Mouse (Mus musculus): ENCODE results near the gene Exph5. TPM values are rescaled to one million over a fixed set of nuclear protein-coding genes. Genes with fewer than 3 reads are reported as not detected.

Gene Exph5
- polyA plus RNA-seq, 1 experiment from 2014 or later: 0.39 TPM

DNA sequence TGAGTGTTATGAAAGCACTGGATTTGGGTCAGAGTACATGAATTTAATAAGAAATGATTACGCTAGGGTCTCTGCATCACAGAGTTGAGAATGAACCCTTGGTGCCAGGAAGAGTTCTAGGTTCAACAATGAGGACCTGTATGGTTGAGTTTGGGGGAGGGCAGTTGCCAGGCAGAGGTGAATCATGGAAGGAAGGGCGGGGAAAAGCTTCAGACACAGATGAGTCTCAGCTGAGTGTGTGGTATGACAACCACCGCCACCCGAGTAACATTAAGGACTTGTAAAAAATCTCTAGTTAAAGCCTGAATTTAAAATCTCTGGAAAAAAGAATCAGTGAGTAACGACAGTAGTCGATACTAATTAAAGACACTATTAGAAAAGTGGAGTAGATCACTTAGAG is 14.7 kb upstream of the Exph5 start:
- Histone ChIP-seq H3K9me3 (ENCODE audit: control insufficient read depth, low read length) (no peaks in the 10 kb centered on the region), H3K4me3 (ENCODE audit: control insufficient read depth in 1 of 2, insufficient read depth in 1 of 2, low read depth in 1 of 2, low read length in 2 of 2) (no peak overlapping the region), H3K27me3 (ENCODE audit: control insufficient read depth, insufficient read depth, low read length) (no peaks in the 10 kb centered on the region), H3K4me1 (ENCODE audit: control insufficient read depth in 2 of 2, insufficient read depth in 2 of 2, low read length in 2 of 2) (no peaks in the 10 kb centered on the region), H3K4me2 (ENCODE audit: low read length) (no peak overlapping the region), H3K27ac (replicated peaks in 1 of 2; ENCODE audit: control insufficient read depth in 1 of 2, insufficient read depth in 1 of 2, low read depth in 2 of 2, low read length in 2 of 2) (no peak overlapping the region), H3K9ac (ENCODE audit: low read length) (no peak overlapping the region), H3K36me3 (ENCODE audit: control insufficient read depth, insufficient read depth, low read length) (no peaks in the 10 kb centered on the region)
- ATAC-seq (ENCODE audit: insufficient number of reproducible peaks, insufficient read depth, low FRiP score, low read depth): no peak
- 79% methylated on average over 6 of the region's 6 CpGs for WGBS

DNA sequence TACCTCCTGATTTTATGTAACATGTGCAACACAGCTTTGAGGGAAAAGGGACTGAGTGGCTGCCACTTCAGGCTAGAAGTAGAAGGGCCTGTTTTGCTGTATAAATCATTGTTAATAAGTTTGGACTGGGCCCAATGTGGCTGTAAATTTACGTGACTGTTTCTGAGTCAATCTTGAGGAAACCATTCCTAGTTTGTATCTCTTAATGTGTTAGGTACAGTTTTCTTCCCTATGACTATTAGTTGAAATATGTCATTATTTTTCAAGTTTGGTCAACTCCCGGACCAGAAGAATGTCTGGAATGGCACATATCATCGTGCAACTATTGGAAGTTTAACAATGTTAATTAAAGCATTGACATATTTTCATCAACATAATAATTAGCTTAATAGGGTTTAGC is 11.5 kb upstream of the Exph5 start:
- H3K4me1 ChIP-seq (ENCODE audit: control insufficient read depth in 2 of 2, insufficient read depth in 2 of 2, low read length in 2 of 2): no peaks in the 10 kb centered on the region
- no peaks in the 10 kb centered on the region for H3K27me3 ChIP-seq (ENCODE audit: control insufficient read depth, insufficient read depth, low read length)
- no peak overlapping the region for H3K4me2 ChIP-seq (ENCODE audit: low read length)
- H3K4me3 ChIP-seq (ENCODE audit: control insufficient read depth in 1 of 2, insufficient read depth in 1 of 2, low read depth in 1 of 2, low read length in 2 of 2): no peak overlapping the region
- 78% methylated on average over 3 of the region's 3 CpGs for WGBS
- ATAC-seq (ENCODE audit: insufficient number of reproducible peaks, insufficient read depth, low FRiP score, low read depth): no peak
- H3K36me3 ChIP-seq (ENCODE audit: control insufficient read depth, insufficient read depth, low read length): no peaks in the 10 kb centered on the region
- no peak overlapping the region for H3K9ac ChIP-seq (ENCODE audit: low read length)
- no peak overlapping the region for H3K27ac ChIP-seq (replicated peaks in 1 of 2; ENCODE audit: control insufficient read depth in 1 of 2, insufficient read depth in 1 of 2, low read depth in 2 of 2, low read length in 2 of 2)
- H3K9me3 ChIP-seq (ENCODE audit: control insufficient read depth, low read length): no peaks in the 10 kb centered on the region

DNA sequence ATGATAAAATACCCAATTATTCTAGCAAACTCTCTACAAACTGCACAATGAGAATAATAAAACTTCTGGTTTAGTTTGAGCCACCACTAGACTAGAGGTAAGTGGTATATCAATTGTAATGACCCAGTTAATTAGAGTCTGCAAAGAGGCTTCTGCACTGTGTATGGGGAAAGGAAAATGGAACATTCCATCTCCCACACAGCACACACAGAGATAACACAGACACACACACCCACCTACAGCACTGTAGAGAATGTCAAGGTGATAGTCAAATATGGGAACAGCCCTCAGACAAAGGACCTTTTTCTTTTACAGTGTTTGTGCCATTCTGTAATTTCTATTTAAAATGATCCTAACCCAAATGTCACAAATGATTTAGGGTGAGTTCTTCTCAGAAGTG is 8.6 kb upstream of the Exph5 start:
- Histone ChIP-seq H3K9ac (ENCODE audit: low read length) (no peak overlapping the region), H3K4me2 (ENCODE audit: low read length) (no peak overlapping the region), H3K4me3 (ENCODE audit: control insufficient read depth in 1 of 2, insufficient read depth in 1 of 2, low read depth in 1 of 2, low read length in 2 of 2) (no peak overlapping the region), H3K27me3 (ENCODE audit: control insufficient read depth, insufficient read depth, low read length) (no peaks in the 10 kb centered on the region), H3K36me3 (ENCODE audit: control insufficient read depth, insufficient read depth, low read length) (no peaks in the 10 kb centered on the region), H3K9me3 (ENCODE audit: control insufficient read depth, low read length) (no peaks in the 10 kb centered on the region), H3K4me1 (ENCODE audit: control insufficient read depth in 2 of 2, insufficient read depth in 2 of 2, low read length in 2 of 2) (no peaks in the 10 kb centered on the region), H3K27ac (replicated peaks in 1 of 2; ENCODE audit: control insufficient read depth in 1 of 2, insufficient read depth in 1 of 2, low read depth in 2 of 2, low read length in 2 of 2) (no peak overlapping the region)
- ATAC-seq (ENCODE audit: insufficient number of reproducible peaks, insufficient read depth, low FRiP score, low read depth): no peak

DNA sequence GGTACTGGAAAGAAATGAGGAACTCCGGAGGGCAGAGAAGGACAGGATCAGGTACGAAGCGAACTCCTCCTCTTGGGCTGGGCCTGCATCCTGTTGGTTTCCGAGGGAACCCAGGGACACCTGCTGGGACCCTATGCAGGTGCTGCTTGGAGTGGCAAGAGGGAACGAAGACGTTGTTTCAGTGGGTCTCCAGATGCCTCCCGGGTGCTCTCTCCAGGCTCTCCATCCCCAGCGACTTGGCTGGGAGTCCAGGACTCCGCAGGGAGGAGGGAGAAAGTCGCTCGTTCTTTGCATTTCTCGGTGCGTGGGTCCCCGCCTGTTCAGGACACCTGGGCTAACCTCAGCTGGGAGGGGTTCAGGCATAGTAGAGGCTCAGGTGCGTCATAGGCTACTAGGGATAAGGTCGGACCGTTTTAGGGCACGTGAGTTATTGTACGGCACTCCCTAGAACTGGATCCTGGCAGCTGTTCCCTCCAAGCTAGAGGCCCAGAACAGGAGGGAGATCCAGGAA is 386 bp downstream of the Exph5 start:
- WGBS: 4% methylated on average over 19 of the region's 19 CpGs
- Histone ChIP-seq H3K4me2 (ENCODE audit: low read length) (peak overlapping the region; percentile 79), H3K27ac (replicated peaks in 1 of 2; ENCODE audit: control insufficient read depth in 1 of 2, insufficient read depth in 1 of 2, low read depth in 2 of 2, low read length in 2 of 2) (no peak overlapping the region), H3K9me3 (ENCODE audit: control insufficient read depth, low read length) (no peaks in the 10 kb centered on the region), H3K4me3 (ENCODE audit: control insufficient read depth in 1 of 2, insufficient read depth in 1 of 2, low read depth in 1 of 2, low read length in 2 of 2) (peak overlapping the region; percentile 35 to 50), H3K36me3 (ENCODE audit: control insufficient read depth, insufficient read depth, low read length) (no peaks in the 10 kb centered on the region), H3K4me1 (ENCODE audit: control insufficient read depth in 2 of 2, insufficient read depth in 2 of 2, low read length in 2 of 2) (peaks cover 5% of the 10 kb centered on the region in 2 experiments; a peak in 3 of 4 replicates), H3K9ac (ENCODE audit: low read length) (peak overlapping the region; percentile 36; the same call in 1 of the 2 replicates), H3K27me3 (ENCODE audit: control insufficient read depth, insufficient read depth, low read length) (no peaks in the 10 kb centered on the region)
- 0 out of 2 replicates have a peak, but pooled peaks have one; percentile 26 for ATAC-seq (ENCODE audit: insufficient number of reproducible peaks, insufficient read depth, low FRiP score, low read depth)

DNA sequence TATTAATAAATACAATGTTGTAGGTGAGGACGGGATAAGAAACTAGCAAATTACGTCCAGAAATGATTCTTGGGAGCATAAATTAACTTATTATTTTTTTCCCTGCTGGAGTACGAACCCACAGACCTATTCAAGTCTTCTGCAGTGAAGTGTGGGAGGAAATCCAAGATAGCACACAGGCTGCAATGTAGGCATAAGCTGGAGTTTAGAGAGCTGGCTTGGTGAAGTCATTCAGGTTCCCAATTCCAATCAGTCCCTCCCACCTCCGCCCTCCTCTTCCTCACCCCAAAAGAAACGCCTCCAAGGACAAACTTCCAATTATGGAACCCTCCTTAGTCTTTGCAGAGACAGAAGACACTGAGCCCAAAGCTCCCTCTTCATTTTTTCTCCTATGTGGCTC is 945 bp downstream of the Exph5 start:
- Histone ChIP-seq H3K4me2 (ENCODE audit: low read length) (peak overlapping the region; percentile 79), H3K27me3 (ENCODE audit: control insufficient read depth, insufficient read depth, low read length) (no peaks in the 10 kb centered on the region), H3K9me3 (ENCODE audit: control insufficient read depth, low read length) (no peaks in the 10 kb centered on the region), H3K27ac (replicated peaks in 1 of 2; ENCODE audit: control insufficient read depth in 1 of 2, insufficient read depth in 1 of 2, low read depth in 2 of 2, low read length in 2 of 2) (no peak overlapping the region), H3K4me3 (ENCODE audit: control insufficient read depth in 1 of 2, insufficient read depth in 1 of 2, low read depth in 1 of 2, low read length in 2 of 2) (peak overlapping the region in 1 of 2 experiments; percentile 35; a peak in 1 of 4 replicates), H3K9ac (ENCODE audit: low read length) (no peak overlapping the region), H3K36me3 (ENCODE audit: control insufficient read depth, insufficient read depth, low read length) (no peaks in the 10 kb centered on the region), H3K4me1 (ENCODE audit: control insufficient read depth in 2 of 2, insufficient read depth in 2 of 2, low read length in 2 of 2) (peaks cover 5% of the 10 kb centered on the region in 2 experiments; a peak in 3 of 4 replicates)
- WGBS: 48% methylated on average over 5 of the region's 5 CpGs
- no peak for ATAC-seq (ENCODE audit: insufficient number of reproducible peaks, insufficient read depth, low FRiP score, low read depth)

DNA sequence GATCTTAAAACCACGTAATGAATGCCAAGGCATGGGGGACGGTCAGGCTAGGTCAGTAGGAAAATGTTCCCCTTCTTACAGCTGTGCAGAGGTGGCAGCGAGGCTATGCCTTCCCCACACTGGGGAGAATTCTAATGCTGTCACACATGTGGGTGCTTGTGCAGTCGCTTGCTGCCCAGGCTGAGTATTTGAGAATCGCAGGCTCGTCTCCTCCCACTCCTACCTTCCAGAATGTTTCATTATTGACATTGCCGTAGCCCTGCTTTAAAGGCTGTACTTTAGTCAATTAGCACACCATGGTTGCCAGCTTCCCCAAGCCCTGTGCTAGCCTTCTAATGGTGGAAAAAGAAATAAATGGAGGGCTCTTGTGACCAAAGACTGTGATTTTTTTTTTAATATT is 6.4 kb downstream of the Exph5 start:
- Histone ChIP-seq H3K4me2 (ENCODE audit: low read length) (no peak overlapping the region), H3K4me1 (ENCODE audit: control insufficient read depth in 2 of 2, insufficient read depth in 2 of 2, low read length in 2 of 2) (no peaks in the 10 kb centered on the region), H3K4me3 (ENCODE audit: control insufficient read depth in 1 of 2, insufficient read depth in 1 of 2, low read depth in 1 of 2, low read length in 2 of 2) (no peak overlapping the region), H3K27me3 (ENCODE audit: control insufficient read depth, insufficient read depth, low read length) (no peaks in the 10 kb centered on the region), H3K9me3 (ENCODE audit: control insufficient read depth, low read length) (no peaks in the 10 kb centered on the region), H3K36me3 (ENCODE audit: control insufficient read depth, insufficient read depth, low read length) (no peaks in the 10 kb centered on the region), H3K9ac (ENCODE audit: low read length) (no peak overlapping the region), H3K27ac (replicated peaks in 1 of 2; ENCODE audit: control insufficient read depth in 1 of 2, insufficient read depth in 1 of 2, low read depth in 2 of 2, low read length in 2 of 2) (no peak overlapping the region)
- no peak for ATAC-seq (ENCODE audit: insufficient number of reproducible peaks, insufficient read depth, low FRiP score, low read depth)
- WGBS: 74% methylated on average over 7 of the region's 7 CpGs

DNA sequence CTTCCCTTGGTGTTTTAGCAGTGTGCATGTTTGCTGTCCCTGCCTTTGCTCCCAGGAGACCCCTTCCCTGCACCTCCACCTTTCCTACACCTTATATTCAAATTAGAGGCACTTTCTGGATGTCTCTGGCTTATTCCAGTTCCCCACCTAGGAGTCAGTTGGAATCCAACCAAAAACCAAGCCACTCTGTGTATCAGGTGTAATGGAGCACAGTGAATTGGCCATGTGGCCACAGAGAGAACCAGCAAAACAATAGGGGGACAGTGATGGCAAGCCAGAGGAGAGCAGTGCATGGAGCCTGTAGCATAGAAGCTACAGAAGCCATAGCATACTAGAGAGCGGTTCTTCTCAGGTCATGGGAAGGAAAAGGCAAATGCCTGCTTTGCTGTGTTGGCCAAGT is 11.5 kb downstream of the Exph5 start:
- no peak for ATAC-seq (ENCODE audit: insufficient number of reproducible peaks, insufficient read depth, low FRiP score, low read depth)
- H3K4me2 ChIP-seq (ENCODE audit: low read length): no peak overlapping the region
- H3K9ac ChIP-seq (ENCODE audit: low read length): no peak overlapping the region
- H3K27ac ChIP-seq (replicated peaks in 1 of 2; ENCODE audit: control insufficient read depth in 1 of 2, insufficient read depth in 1 of 2, low read depth in 2 of 2, low read length in 2 of 2): no peak overlapping the region
- H3K9me3 ChIP-seq (ENCODE audit: control insufficient read depth, low read length): no peaks in the 10 kb centered on the region
- WGBS: 100% methylated on average over 1 of the region's 1 CpGs
- no peak overlapping the region for H3K4me3 ChIP-seq (ENCODE audit: control insufficient read depth in 1 of 2, insufficient read depth in 1 of 2, low read depth in 1 of 2, low read length in 2 of 2)
- no peaks in the 10 kb centered on the region for H3K27me3 ChIP-seq (ENCODE audit: control insufficient read depth, insufficient read depth, low read length)
- H3K4me1 ChIP-seq (ENCODE audit: control insufficient read depth in 2 of 2, insufficient read depth in 2 of 2, low read length in 2 of 2): no peaks in the 10 kb centered on the region
- no peaks in the 10 kb centered on the region for H3K36me3 ChIP-seq (ENCODE audit: control insufficient read depth, insufficient read depth, low read length)

DNA sequence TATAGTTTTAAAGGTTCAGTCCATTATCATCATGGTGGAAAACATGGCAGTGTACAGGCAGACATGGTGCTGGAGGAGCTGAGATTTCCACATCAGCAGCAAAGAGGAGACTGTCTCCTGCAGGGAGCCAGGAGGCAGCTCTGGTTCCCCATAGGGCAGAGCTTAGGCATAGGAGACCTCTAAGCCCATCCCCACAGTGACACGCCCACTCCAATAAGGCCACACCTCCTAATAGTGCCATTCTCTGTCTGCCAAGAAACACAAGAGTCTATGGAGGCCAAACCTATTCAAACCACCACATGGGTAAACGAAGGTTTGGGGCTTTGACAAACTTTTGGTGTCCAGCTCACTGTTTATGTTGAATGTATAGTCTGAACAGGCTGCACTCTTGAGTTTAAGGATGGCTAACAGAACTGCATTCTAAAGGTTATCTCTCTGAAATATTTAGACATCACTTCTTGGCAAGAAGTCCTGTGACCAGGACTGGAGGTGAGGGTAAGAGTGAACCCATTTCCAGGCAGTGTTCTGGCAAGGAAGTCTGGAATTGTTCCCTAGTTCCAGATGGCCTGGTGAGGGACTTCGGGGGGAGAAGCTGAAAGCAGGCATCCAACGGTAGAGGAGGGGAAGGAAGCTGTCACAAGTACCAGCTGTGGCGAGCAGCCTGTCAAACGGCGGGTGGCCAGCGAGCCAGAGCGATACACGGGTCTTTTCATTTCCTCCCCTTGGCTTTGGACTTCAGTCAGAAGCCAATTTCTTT is 19.6 kb downstream of the Exph5 start:
- Histone ChIP-seq H3K27me3 (ENCODE audit: control insufficient read depth, insufficient read depth, low read length) (no peaks in the 10 kb centered on the region), H3K9ac (ENCODE audit: low read length) (no peak overlapping the region), H3K9me3 (ENCODE audit: control insufficient read depth, low read length) (no peaks in the 10 kb centered on the region), H3K4me2 (ENCODE audit: low read length) (no peak overlapping the region), H3K4me1 (ENCODE audit: control insufficient read depth in 2 of 2, insufficient read depth in 2 of 2, low read length in 2 of 2) (peaks cover 0 to 7% of the 10 kb centered on the region in 2 experiments), H3K27ac (replicated peaks in 1 of 2; ENCODE audit: control insufficient read depth in 1 of 2, insufficient read depth in 1 of 2, low read depth in 2 of 2, low read length in 2 of 2) (no peak overlapping the region), H3K4me3 (ENCODE audit: control insufficient read depth in 1 of 2, insufficient read depth in 1 of 2, low read depth in 1 of 2, low read length in 2 of 2) (no peak overlapping the region), H3K36me3 (ENCODE audit: control insufficient read depth, insufficient read depth, low read length) (no peaks in the 10 kb centered on the region)
- WGBS: 38% methylated on average over 10 of the region's 10 CpGs
- ATAC-seq (ENCODE audit: insufficient number of reproducible peaks, insufficient read depth, low FRiP score, low read depth): no peak

Measured in heart, embryonic 14.5 days (tissue).